Mouse (Mus musculus): ENCODE data around the gene St5. TPM values are rescaled to one million over a fixed set of nuclear protein-coding genes. Genes with fewer than 3 reads are reported as not detected.

Gene St5
- polyA plus RNA-seq, 2 experiments: 45.0 to 56.3 TPM

GRCm38 (mm10) chr7:109702721-109703120 lies 684 bp downstream of the St5 start:
- WGBS: 42% methylated on average over 4 of the region's 4 CpGs
- Histone ChIP-seq H3K4me1 (ENCODE audit: control insufficient read depth, insufficient read depth, low read length) (0 out of 2 replicates have a peak, but pooled peaks cover 5% of the 10 kb centered on the region), H3K27ac (replicated peaks; ENCODE audit: low read depth, low read length) (no peak overlapping the region), H3K9me3 (ENCODE audit: control insufficient read depth, low read length) (no peaks in the 10 kb centered on the region), H3K4me2 (replicated peaks; ENCODE audit: low read depth, low read length, severe bottlenecking) (peak overlapping the region; percentile 69), H3K27me3 (ENCODE audit: control insufficient read depth, insufficient read depth, low read length) (no peaks in the 10 kb centered on the region), H3K36me3 (ENCODE audit: control insufficient read depth, insufficient read depth, low read length) (no peaks in the 10 kb centered on the region), H3K9ac (ENCODE audit: low read depth, low read length, severe bottlenecking) (no peak overlapping the region), H3K4me3 (replicated peaks; ENCODE audit: low read length) (peak overlapping the region; percentile 62)
- no peak for TF ChIP-seq POLR2A (IDR thresholded peaks at IDR 0.05; ENCODE audit: borderline replicate concordance, extremely low read depth, insufficient read depth, insufficient read length)
- DNase-seq (ENCODE audit: low spot score): no peak
- ATAC-seq (ENCODE audit: low FRiP score, low read depth): no peak

GRCm38 (mm10) chr7:109700213-109700612 lies 3.2 kb downstream of the St5 start:
- Histone ChIP-seq H3K27ac (replicated peaks; ENCODE audit: low read depth, low read length) (no peak overlapping the region), H3K27me3 (ENCODE audit: control insufficient read depth, insufficient read depth, low read length) (no peaks in the 10 kb centered on the region), H3K9ac (ENCODE audit: low read depth, low read length, severe bottlenecking) (no peak overlapping the region), H3K4me1 (ENCODE audit: control insufficient read depth, insufficient read depth, low read length) (0 out of 2 replicates have a peak, but pooled peaks cover 5% of the 10 kb centered on the region), H3K36me3 (ENCODE audit: control insufficient read depth, insufficient read depth, low read length) (no peaks in the 10 kb centered on the region), H3K4me2 (replicated peaks; ENCODE audit: low read depth, low read length, severe bottlenecking) (no peak overlapping the region), H3K4me3 (replicated peaks; ENCODE audit: low read length) (no peak overlapping the region), H3K9me3 (ENCODE audit: control insufficient read depth, low read length) (no peaks in the 10 kb centered on the region)
- no peak for DNase-seq (ENCODE audit: low spot score)
- no peak for ATAC-seq (ENCODE audit: low FRiP score, low read depth)
- no peak for TF ChIP-seq POLR2A (IDR thresholded peaks at IDR 0.05; ENCODE audit: borderline replicate concordance, extremely low read depth, insufficient read depth, insufficient read length)

- Histone ChIP-seq H3K36me3 (ENCODE audit: control insufficient read depth, insufficient read depth, low read length) (no peaks in the 10 kb centered on the region), H3K4me1 (ENCODE audit: control insufficient read depth, insufficient read depth, low read length) (no peaks in the 10 kb centered on the region), H3K4me2 (replicated peaks; ENCODE audit: low read depth, low read length, severe bottlenecking) (no peak overlapping the region), H3K9ac (ENCODE audit: low read depth, low read length, severe bottlenecking) (no peak overlapping the region), H3K27ac (replicated peaks; ENCODE audit: low read depth, low read length) (no peak overlapping the region), H3K27me3 (ENCODE audit: control insufficient read depth, insufficient read depth, low read length) (no peaks in the 10 kb centered on the region), H3K9me3 (ENCODE audit: control insufficient read depth, low read length) (no peaks in the 10 kb centered on the region), H3K4me3 (replicated peaks; ENCODE audit: low read length) (no peak overlapping the region)
- DNase-seq (ENCODE audit: low spot score) (no peak), ATAC-seq (ENCODE audit: low FRiP score, low read depth) (no peak)
- WGBS: 95% methylated on average over 10 of the region's 10 CpGs
- no peak for TF ChIP-seq POLR2A (IDR thresholded peaks at IDR 0.05; ENCODE audit: borderline replicate concordance, extremely low read depth, insufficient read depth, insufficient read length)
These were observed 8.1 kb downstream of the St5 start for GRCm38 (mm10) chr7:109695339-109695726.

DNA sequence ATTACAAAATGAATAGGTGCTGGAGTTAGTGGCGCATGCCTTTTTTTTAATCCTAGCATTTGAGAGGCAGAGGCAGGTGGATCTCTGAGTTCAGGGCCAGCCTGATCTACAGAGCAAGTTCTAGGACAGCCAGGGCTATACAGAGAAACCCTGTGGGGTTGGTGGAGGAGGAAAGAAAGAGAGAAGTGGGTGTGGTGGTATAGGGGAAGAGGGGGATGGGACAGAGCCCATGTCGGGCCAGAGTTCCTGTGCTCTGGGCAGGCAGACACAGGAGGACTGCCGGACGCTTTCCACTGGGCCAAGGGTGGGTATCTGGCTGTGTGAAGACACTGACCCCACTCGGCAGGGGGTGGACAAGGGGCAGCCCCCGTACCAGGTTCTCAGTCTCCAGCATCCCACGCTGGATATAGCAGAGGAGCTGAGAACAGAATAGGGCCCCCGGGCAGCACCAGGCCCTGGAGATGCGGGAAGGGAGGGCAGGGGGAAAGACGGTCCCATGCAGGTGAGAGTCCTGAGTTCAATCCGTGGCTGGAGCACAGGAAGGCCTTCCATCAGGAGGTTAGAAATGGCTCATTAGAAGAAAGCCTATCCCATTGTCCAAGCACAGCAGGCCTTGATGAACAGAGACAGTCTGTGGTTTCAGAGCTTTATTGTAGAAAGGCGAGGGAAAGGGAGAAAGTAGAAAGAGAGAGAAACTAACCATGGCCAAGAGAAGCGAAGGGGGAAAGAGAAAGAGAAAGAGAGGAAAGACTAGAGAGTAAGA lies 8.6 kb downstream of the St5 start:
- H3K9me3 ChIP-seq (ENCODE audit: control insufficient read depth, low read length): no peaks in the 10 kb centered on the region
- no peak overlapping the region for H3K4me2 ChIP-seq (replicated peaks; ENCODE audit: low read depth, low read length, severe bottlenecking)
- H3K27me3 ChIP-seq (ENCODE audit: control insufficient read depth, insufficient read depth, low read length): no peaks in the 10 kb centered on the region
- no peak for TF ChIP-seq POLR2A (IDR thresholded peaks at IDR 0.05; ENCODE audit: borderline replicate concordance, extremely low read depth, insufficient read depth, insufficient read length)
- 80% methylated on average over 13 of the region's 13 CpGs for WGBS
- no peak overlapping the region for H3K27ac ChIP-seq (replicated peaks; ENCODE audit: low read depth, low read length)
- H3K4me1 ChIP-seq (ENCODE audit: control insufficient read depth, insufficient read depth, low read length): no peaks in the 10 kb centered on the region
- DNase-seq (ENCODE audit: low spot score): no peak
- no peaks in the 10 kb centered on the region for H3K36me3 ChIP-seq (ENCODE audit: control insufficient read depth, insufficient read depth, low read length)
- ATAC-seq (ENCODE audit: low FRiP score, low read depth): no peak
- H3K9ac ChIP-seq (ENCODE audit: low read depth, low read length, severe bottlenecking): no peak overlapping the region
- H3K4me3 ChIP-seq (replicated peaks; ENCODE audit: low read length): no peak overlapping the region

- Histone ChIP-seq H3K4me3 (replicated peaks; ENCODE audit: low read length) (no peak overlapping the region), H3K9ac (ENCODE audit: low read depth, low read length, severe bottlenecking) (no peak overlapping the region), H3K4me2 (replicated peaks; ENCODE audit: low read depth, low read length, severe bottlenecking) (no peak overlapping the region), H3K36me3 (ENCODE audit: control insufficient read depth, insufficient read depth, low read length) (no peaks in the 10 kb centered on the region), H3K9me3 (ENCODE audit: control insufficient read depth, low read length) (no peaks in the 10 kb centered on the region), H3K27me3 (ENCODE audit: control insufficient read depth, insufficient read depth, low read length) (no peaks in the 10 kb centered on the region), H3K4me1 (ENCODE audit: control insufficient read depth, insufficient read depth, low read length) (no peaks in the 10 kb centered on the region), H3K27ac (replicated peaks; ENCODE audit: low read depth, low read length) (no peak overlapping the region)
- 87% methylated on average over 5 of the region's 5 CpGs for WGBS
- ATAC-seq (ENCODE audit: low FRiP score, low read depth): no peak
- DNase-seq (ENCODE audit: low spot score): no peak
- TF ChIP-seq POLR2A (IDR thresholded peaks at IDR 0.05; ENCODE audit: borderline replicate concordance, extremely low read depth, insufficient read depth, insufficient read length): no peak
These were observed 12.4 kb downstream of the St5 start for GRCm38 (mm10) chr7:109690961-109691360.

Measured in limb, embryonic 14.5 days (tissue).